Mouse (Mus musculus) retina, adult 2 months (tissue): Measurements from ENCODE around the gene Snd1.

Experiments
- DNase-seq: peaks from one replicate; pipeline ENCODE4 v3.0.0-alpha.2; 2012; ENCODE audit warnings: low read depth, low spot score

Gene Snd1

GRCm38 (mm10) chr6:28865112-28865511, 390.2 kb downstream of the Snd1 start:
- no peak for DNase-seq

GRCm38 (mm10) chr6:28866206-28866605, 391.3 kb downstream of the Snd1 start:
- DNase-seq = no peak

DNA sequence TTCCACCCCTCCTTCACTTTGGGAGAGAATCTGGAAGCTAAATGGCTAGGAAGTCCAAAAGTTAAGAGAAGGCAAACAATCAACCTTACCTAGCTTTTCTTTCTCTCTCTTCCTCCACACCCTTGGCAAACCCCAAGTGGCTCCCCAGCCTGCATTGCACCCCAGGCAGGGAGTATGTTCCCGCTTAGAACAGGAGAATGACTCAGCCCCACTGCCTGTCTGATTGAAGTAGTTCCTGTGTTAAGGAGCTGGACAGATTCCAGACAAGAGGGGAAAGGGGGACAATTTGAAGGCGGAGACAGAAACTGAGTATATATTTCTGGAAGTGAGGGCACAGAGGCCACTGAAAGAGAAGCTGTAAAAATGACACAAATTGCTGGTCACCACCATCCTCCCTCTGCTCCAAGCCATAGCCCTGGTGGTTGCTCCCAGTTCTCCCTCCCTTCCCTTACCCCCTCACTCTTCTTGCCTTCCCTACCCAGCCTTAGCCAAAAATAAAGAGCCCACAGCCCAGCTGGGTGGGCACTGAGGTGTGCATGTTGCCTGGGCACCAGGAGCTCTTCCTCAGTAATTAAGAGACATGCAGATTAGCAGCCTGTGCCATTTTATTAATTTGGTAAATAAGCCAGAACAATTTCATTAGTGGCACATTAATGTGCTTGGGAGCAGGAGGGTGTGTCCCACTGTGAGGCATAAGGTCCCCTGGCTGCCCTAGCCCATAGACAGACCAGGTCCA, 392.7 kb downstream of the Snd1 start:
- no peak for DNase-seq

DNA sequence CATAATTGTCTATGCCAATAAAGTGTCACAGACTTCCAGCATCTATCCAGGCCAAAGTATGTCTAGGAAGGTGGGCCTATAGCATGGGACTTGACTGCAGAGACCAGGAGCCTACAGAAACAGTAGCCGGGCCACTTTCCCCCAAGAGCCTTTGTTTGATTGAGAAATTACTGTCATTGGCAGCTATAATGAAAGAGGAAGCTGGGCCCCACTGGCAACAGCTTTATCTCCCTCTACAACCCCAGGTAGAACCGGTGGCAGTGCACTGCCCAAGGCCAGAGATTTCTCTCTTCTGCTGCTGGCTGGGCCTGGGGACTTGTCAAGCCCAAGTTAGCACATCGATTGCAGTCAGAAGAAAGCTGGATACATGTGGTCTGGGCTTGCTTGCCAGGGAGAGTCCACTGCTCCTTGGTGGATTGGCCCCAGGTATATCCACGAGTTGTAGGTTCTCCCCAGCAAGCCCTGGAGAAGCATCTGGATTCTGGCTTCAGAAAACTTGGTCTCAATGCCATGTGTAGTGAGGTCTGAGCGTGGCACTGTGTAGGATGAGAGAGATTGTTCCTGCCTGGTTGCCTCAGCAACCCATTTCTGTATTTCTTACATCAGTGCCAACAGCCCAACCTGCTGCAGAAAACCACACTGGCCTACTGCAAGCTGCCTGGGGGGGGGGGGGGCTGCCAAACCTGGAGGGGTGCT, 396.9 kb downstream of the Snd1 start:
- DNase-seq = no peak

DNA sequence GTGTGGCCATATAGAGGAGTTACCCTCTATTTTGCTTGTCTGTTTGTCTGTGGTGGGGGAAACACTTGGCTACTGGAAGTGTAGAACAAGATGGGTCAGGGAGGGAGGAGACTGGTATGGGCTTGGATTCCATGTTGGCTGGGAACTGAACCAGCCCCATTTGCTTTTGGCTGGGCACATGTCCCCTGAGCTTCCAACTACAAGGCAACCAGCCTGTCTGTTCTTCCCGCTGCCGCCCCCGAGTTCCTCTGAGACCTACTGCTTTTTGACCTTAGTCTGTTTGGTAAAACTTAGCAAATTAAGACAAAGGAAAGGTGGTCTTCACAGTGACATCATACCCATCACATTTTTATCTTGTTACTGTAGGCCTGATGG, 397.5 kb downstream of the Snd1 start:
- DNase-seq = no peak

GRCm38 (mm10) chr6:28874053-28874452, 399.1 kb downstream of the Snd1 start:
- no peak for DNase-seq

- no peak for DNase-seq
Observed at GRCm38 (mm10) chr6:28874759-28875158, 399.8 kb downstream of the Snd1 start.

DNA sequence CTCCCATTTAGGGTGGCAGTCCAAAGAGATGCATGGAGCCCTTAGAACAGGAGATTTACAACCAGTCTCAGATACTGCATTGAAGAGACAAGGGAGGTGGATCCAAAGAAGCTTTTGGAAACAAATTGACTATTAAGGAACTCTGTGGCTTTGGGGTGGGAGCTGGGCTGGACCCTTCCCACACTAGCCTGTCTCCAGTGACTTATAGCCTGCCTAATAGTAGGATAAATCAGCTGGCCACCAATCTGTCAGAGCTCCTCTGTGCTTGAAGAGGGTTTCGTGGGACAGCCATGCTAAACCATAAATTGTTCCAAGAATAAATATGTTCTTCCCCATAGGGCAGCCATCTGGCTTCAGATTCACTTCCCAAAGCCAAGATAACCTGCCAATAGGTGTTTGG, 400.4 kb downstream of the Snd1 start:
- DNase-seq = no peak

DNA sequence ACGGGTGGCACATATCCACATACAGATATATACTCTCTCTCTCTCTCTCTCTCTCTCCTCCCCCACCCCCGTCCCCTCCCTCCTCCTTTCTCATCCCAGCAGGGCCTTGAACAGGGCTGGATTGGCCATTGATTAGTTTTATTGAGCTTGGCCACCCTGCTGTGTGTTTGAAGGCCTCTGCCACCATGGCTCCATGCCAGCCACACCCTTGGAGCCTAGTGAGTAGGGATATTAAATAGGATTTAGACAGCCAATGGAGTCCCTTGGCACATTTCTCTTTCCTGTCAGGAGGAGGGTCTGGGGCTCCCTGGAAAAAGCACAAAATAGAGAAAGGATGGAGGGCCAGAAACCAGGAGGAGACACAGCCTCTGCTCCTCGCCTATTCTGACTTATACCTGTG, 401.6 kb downstream of the Snd1 start:
- no peak for DNase-seq

GRCm38 (mm10) chr6:28877945-28878666, 403.2 kb downstream of the Snd1 start:
- no peak for DNase-seq

DNA sequence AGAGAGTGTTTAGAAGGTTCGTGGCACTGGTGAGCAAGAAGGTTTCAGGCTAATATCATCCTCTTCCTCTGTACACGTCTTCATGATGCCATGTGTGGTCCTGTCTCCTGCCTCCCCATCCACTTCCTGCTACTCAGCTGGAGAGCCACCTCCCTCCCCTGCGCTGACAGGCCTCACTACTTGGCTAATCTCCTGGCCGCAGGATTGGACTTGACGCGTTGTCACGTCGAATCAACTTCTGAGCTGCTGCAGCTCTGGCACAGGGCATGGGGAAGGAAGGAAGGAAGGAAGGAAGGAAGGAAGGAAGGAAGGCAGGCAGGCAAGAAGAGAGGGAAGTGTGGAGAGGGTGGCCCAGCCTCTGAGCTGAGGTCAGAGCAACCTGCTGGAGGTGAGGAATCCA, 404.4 kb downstream of the Snd1 start:
- DNase-seq = no peak

- no peak for DNase-seq
Observed at GRCm38 (mm10) chr6:28880909-28881308, 406.0 kb downstream of the Snd1 start.

- no peak for DNase-seq
Observed at GRCm38 (mm10) chr6:28883518-28883917, 408.6 kb downstream of the Snd1 start.

- DNase-seq = no peak
Observed at GRCm38 (mm10) chr6:28886724-28887440, 411.9 kb downstream of the Snd1 start.

GRCm38 (mm10) chr6:28890426-28890825, 415.5 kb downstream of the Snd1 start:
- DNase-seq = no peak

GRCm38 (mm10) chr6:28891480-28891879, 416.5 kb downstream of the Snd1 start:
- DNase-seq = no peak

- no peak for DNase-seq
Observed at GRCm38 (mm10) chr6:28895004-28895515, 420.1 kb downstream of the Snd1 start.

GRCm38 (mm10) chr6:28895726-28896125, 420.8 kb downstream of the Snd1 start:
- DNase-seq = no peak

- DNase-seq = no peak
Observed at GRCm38 (mm10) chr6:28896762-28897320, 421.9 kb downstream of the Snd1 start.

DNA sequence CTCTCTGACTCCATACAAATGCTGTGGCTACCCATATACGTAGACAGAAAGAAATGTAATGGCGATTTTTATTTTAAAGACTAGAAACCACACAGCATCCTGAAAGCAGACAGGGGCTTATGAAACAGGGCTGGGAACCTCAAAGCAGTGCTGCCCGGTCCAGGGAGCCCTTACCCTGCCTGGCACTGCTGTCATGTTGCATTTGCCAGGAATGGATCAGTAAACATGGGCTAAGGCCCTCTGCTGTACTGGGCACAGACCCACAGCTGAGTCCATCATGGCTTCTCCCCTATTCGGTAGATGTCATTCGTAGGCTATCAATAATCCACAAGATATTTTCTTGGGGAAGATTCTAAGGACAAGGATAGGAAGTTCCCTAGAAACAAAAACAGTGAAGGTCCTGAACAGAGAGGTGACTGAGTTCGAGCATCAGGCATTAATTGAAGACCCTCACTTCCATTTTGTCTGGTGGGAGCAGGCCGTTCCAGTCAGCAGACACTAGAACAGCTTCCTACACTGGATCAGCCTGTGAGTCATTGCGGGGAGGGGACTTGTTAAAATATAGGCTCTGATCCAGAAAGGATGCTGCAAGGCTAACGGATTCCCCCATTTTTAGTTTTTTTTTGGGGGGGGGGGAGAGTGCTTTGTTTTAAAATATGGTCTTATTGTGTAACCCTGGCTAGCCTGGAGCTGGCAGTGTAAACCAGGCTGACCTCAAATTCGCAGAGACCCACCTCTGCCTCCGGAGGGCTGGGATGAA, 422.6 kb downstream of the Snd1 start:
- no peak for DNase-seq

GRCm38 (mm10) chr6:28898836-28899235, 423.9 kb downstream of the Snd1 start:
- no peak for DNase-seq
